Mouse (Mus musculus): ENCODE measurements at regions not wholly inside any gene's neighbourhood (a gene's known extent, or its start where the extent isn't known, plus 50 kb on each side); places are given as distances from the start of the nearest gene placed in this dataset.

DNA sequence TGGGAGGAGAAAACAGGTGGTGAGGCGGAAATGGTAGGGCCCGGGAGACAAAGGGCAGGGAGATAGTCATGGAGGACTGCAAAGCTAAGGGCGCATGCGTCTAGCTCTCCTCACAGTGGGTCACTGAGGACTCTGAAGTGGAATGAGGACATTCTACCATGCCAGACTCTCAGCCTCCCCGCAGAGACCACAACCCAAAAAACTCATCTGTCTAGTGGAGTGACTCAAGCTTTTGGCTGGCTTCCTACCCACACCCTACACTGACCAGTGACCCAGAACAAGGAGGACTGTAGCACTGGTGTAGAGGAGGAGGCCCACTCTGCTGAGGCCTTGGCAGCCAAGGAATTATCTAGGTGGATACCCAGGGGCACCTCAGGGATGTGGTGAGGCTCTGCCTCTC is 55.0 kb upstream of the Cdon start:
- Histone ChIP-seq H3K27ac (ENCODE audit: low read depth, low read length) (no peak overlapping the region), H3K4me3 (ENCODE audit: low read length) (no peak overlapping the region), H3K9ac (ENCODE audit: low read depth, low read length) (no peak overlapping the region), H3K4me2 (replicated peaks; ENCODE audit: low read depth, low read length) (no peak overlapping the region), H3K4me1 (ENCODE audit: control insufficient read depth, insufficient read depth, low read length) (peaks cover 12% of the 10 kb centered on the region; the same call in 1 of the 2 replicates), H3K36me3 (ENCODE audit: control insufficient read depth, insufficient read depth, low read length) (no peaks in the 10 kb centered on the region), H3K27me3 (ENCODE audit: control insufficient read depth, insufficient read depth, low read length) (no peaks in the 10 kb centered on the region), H3K9me3 (ENCODE audit: control insufficient read depth, low read length) (no peaks in the 10 kb centered on the region)
- 81% methylated on average over 5 of the region's 5 CpGs for WGBS
- ATAC-seq (ENCODE audit: low FRiP score, low TSS enrichment), result no peak; the same call in 1 of the 2 replicates

- no peak overlapping the region for H3K27ac ChIP-seq (ENCODE audit: low read depth, low read length)
- WGBS, result 43% methylated on average over 5 of the region's 5 CpGs
- H3K4me2 ChIP-seq (replicated peaks; ENCODE audit: low read depth, low read length), result no peak overlapping the region
- H3K9me3 ChIP-seq (ENCODE audit: control insufficient read depth, low read length), result no peaks in the 10 kb centered on the region
- no peak overlapping the region for H3K4me3 ChIP-seq (ENCODE audit: low read length)
- no peaks in the 10 kb centered on the region for H3K27me3 ChIP-seq (ENCODE audit: control insufficient read depth, insufficient read depth, low read length)
- ATAC-seq (ENCODE audit: low FRiP score, low TSS enrichment), result peak; percentile 48
- H3K9ac ChIP-seq (ENCODE audit: low read depth, low read length), result no peak overlapping the region
- peaks cover 5% of the 10 kb centered on the region; the same call in 1 of the 2 replicates for H3K4me1 ChIP-seq (ENCODE audit: control insufficient read depth, insufficient read depth, low read length)
- H3K36me3 ChIP-seq (ENCODE audit: control insufficient read depth, insufficient read depth, low read length), result no peaks in the 10 kb centered on the region
Measured at GRCm38 (mm10) chr9:35369063-35369462, 51.9 kb upstream of the Cdon start.

DNA sequence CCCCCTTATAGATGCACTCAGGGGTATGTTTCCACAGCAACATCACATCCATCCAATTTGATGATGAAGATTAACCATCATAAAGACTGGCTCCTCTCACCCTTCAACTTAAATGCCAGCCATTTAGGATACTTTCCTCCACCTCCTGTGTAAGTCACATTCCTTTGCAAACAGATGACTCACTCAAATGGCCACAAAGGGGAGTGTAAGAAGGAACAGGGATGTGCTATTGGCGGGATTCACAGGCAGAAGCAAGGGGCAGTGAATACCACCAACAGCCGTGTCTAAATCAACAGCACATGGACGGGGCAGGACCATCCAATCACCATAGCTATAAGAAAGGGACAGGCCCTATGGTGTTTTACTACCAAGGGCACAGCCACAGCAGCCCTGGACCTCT is 50.9 kb upstream of the Cdon start:
- Histone ChIP-seq H3K27me3 (ENCODE audit: control insufficient read depth, insufficient read depth, low read length) (no peaks in the 10 kb centered on the region), H3K27ac (ENCODE audit: low read depth, low read length) (no peak overlapping the region), H3K9me3 (ENCODE audit: control insufficient read depth, low read length) (no peaks in the 10 kb centered on the region), H3K4me3 (ENCODE audit: low read length) (no peak overlapping the region), H3K36me3 (ENCODE audit: control insufficient read depth, insufficient read depth, low read length) (no peaks in the 10 kb centered on the region), H3K4me2 (replicated peaks; ENCODE audit: low read depth, low read length) (no peak overlapping the region), H3K4me1 (ENCODE audit: control insufficient read depth, insufficient read depth, low read length) (peaks cover 5% of the 10 kb centered on the region; the same call in 1 of the 2 replicates), H3K9ac (ENCODE audit: low read depth, low read length) (no peak overlapping the region)
- no peak for ATAC-seq (ENCODE audit: low FRiP score, low TSS enrichment)
- 41% methylated on average over 3 of the region's 3 CpGs for WGBS

DNA sequence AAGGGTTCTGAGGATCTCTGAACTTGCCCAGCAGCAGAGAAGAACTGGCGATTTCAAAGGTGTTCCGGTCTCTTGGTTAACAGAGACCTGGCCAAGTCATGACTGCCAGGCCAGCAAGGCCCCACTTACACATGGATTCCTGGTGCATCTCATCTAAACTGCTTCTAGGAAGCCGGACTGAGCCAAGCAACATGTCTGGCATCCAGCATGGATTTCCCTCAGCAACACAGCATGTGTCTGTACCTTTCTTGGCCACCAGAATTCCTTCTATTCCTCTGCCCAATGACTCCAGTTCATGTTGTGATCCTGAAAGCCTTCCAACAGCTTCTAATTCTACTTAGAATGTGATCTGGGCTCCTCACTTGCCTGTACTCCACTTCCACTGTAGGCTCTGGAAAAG is 50.0 kb upstream of the Cdon start:
- no peak overlapping the region for H3K9ac ChIP-seq (ENCODE audit: low read depth, low read length)
- H3K4me1 ChIP-seq (ENCODE audit: control insufficient read depth, insufficient read depth, low read length), result peaks cover 5% of the 10 kb centered on the region; the same call in 1 of the 2 replicates
- no peaks in the 10 kb centered on the region for H3K9me3 ChIP-seq (ENCODE audit: control insufficient read depth, low read length)
- no peaks in the 10 kb centered on the region for H3K36me3 ChIP-seq (ENCODE audit: control insufficient read depth, insufficient read depth, low read length)
- H3K4me3 ChIP-seq (ENCODE audit: low read length), result no peak overlapping the region
- H3K4me2 ChIP-seq (replicated peaks; ENCODE audit: low read depth, low read length), result no peak overlapping the region
- no peak overlapping the region for H3K27ac ChIP-seq (ENCODE audit: low read depth, low read length)
- no peaks in the 10 kb centered on the region for H3K27me3 ChIP-seq (ENCODE audit: control insufficient read depth, insufficient read depth, low read length)
- no peak for ATAC-seq (ENCODE audit: low FRiP score, low TSS enrichment)
- 83% methylated on average over 3 of the region's 3 CpGs for WGBS

Data from kidney, embryonic 14.5 days (tissue).